22 mouse cellular contexts compared by ENCODE assay signal in the genomic region with DNA sequence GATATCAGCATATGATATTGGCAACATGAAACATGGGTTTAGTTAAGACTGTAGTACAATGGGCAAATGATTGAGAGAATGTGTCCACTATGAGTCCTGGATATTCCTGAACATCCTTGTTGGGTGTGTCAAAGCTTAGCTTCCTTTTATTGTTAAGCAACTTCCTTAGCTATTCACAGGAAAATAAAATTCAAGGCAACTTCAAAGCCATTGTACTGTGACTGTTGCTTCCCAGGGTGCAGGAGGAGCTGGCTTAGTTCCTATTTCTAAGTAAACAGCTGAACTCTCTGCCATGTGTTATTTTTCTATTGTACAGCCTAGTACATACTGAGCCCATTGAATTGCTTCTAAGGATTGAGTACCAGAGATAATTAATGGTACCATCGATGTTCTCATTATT.
DNase-seq lines count a peak whose midpoint lies in the region; ATAC-seq and TF ChIP-seq lines count a peak whose summit lies in the region.
"Had no signal": no experiment of that assay in that cellular context is flagged by ENCODE, and none has a peak within 500 bp of the region (broad histone marks: within the 10 kb centered on the region; RNA-seq: fewer than 3 reads in every experiment).

No protein-coding gene starts in this region.

- TF ChIP-seq POLR2A in heart, adult 2 months (IDR thresholded peaks at IDR 0.05; ENCODE audit: insufficient read depth, low read depth, low read length): peak; percentile 37; the same call in 1 of the 2 replicates

- no peaks in the 10 kb centered on the region for H3K79me2 ChIP-seq in heart, adult 2 months (replicated peaks; ENCODE audit: control insufficient read depth, insufficient read depth, low read length)

- H3K27ac ChIP-seq in heart, adult 2 months: peak overlapping the region; percentile 82
- no peak overlapping the region for H3K27ac ChIP-seq in heart, embryonic 11.5 days (ENCODE audit: low read depth, low read length)
- no peak overlapping the region for H3K27ac ChIP-seq in lung, postnatal 0 days (ENCODE audit: low read length)
- H3K27ac ChIP-seq: embryonic facial prominence, embryonic 12.5 days; left cerebral cortex, adult 2 months; neural tube, embryonic 13.5 days had no signal

- no peaks in the 10 kb centered on the region; the same call in 1 of the 2 replicates for H3K36me3 ChIP-seq in heart, adult 2 months (ENCODE audit: control insufficient read depth, insufficient read depth, low read length)
- H3K36me3 ChIP-seq in heart, embryonic 11.5 days (ENCODE audit: control insufficient read depth, insufficient read depth, low read length): no peaks in the 10 kb centered on the region
- no peaks in the 10 kb centered on the region for H3K36me3 ChIP-seq in lung, postnatal 0 days (ENCODE audit: insufficient read depth, low read length)
- H3K36me3 ChIP-seq: embryonic facial prominence, embryonic 12.5 days; neural tube, embryonic 13.5 days had no signal

- TF ChIP-seq EP300 in heart, adult 2 months (IDR thresholded peaks at IDR 0.05; ENCODE audit: insufficient read depth, low read depth, low read length): no peak
- peak; percentile 96 for TF ChIP-seq EP300 in lung, postnatal 0 days (IDR thresholded peaks at IDR 0.05)

- H3K4me2 ChIP-seq in heart, embryonic 11.5 days: no peak overlapping the region
- H3K4me2 ChIP-seq in lung, postnatal 0 days (replicated peaks; ENCODE audit: low read depth, low read length): no peak overlapping the region
- H3K4me2 ChIP-seq: embryonic facial prominence, embryonic 12.5 days; neural tube, embryonic 13.5 days had no signal

- H3K27me3 ChIP-seq in heart, adult 2 months (ENCODE audit: control insufficient read depth, insufficient read depth, low read length): no peaks in the 10 kb centered on the region
- H3K27me3 ChIP-seq in heart, embryonic 11.5 days (ENCODE audit: control insufficient read depth, insufficient read depth, low read length): no peaks in the 10 kb centered on the region
- no peaks in the 10 kb centered on the region for H3K27me3 ChIP-seq in lung, postnatal 0 days (replicated peaks; ENCODE audit: insufficient read depth, low read length)
- H3K27me3 ChIP-seq: embryonic facial prominence, embryonic 12.5 days; neural tube, embryonic 13.5 days had no signal

- no peak for TF ChIP-seq CTCF in heart, adult 2 months (IDR thresholded peaks at IDR 0.05)
- TF ChIP-seq CTCF in lung, postnatal 0 days (IDR thresholded peaks at IDR 0.05): no peak

- H3K9me3 ChIP-seq in heart, embryonic 11.5 days (replicated peaks; ENCODE audit: control insufficient read depth, low read length): no peaks in the 10 kb centered on the region
- no peaks in the 10 kb centered on the region for H3K9me3 ChIP-seq in lung, postnatal 0 days (ENCODE audit: low read length)
- H3K9me3 ChIP-seq: embryonic facial prominence, embryonic 12.5 days; neural tube, embryonic 13.5 days had no signal

- no peak overlapping the region for H3K4me3 ChIP-seq in heart, adult 2 months
- no peak overlapping the region for H3K4me3 ChIP-seq in heart, embryonic 11.5 days (ENCODE audit: low read depth, low read length)
- H3K4me3 ChIP-seq in lung, postnatal 0 days (ENCODE audit: low read depth, low read length): no peak overlapping the region
- H3K4me3 ChIP-seq: embryonic facial prominence, embryonic 12.5 days; left cerebral cortex, adult 2 months; neural tube, embryonic 13.5 days had no signal

- no peak overlapping the region for H3K9ac ChIP-seq in heart, adult 2 months (ENCODE audit: low read depth, low read length)
- H3K9ac ChIP-seq in heart, embryonic 11.5 days (ENCODE audit: low read depth, low read length): no peak overlapping the region
- no peak overlapping the region for H3K9ac ChIP-seq in lung, postnatal 0 days (replicated peaks; ENCODE audit: low read depth)
- H3K9ac ChIP-seq: embryonic facial prominence, embryonic 12.5 days; neural tube, embryonic 13.5 days had no signal

- intact Hi-C loops in heart, adult 2 months (cut with DNase I): loop anchor here (5.0 kb wide), 2 partner anchors 41 to 49 kb away; no protein-coding TSS in a partner anchor

- peak in 1 of 2 experiments; percentile 18 for DNase-seq in heart, adult 2 months
- DNase-seq in kidney, adult 9 months: peak; percentile 46
- DNase-seq in kidney, adult 18-20 months: no peak
- DNase-seq in brain, adult 2 months (ENCODE audit: low read depth, low spot score): peak; percentile 24
- DNase-seq in lung, postnatal 0 days (ENCODE audit: low spot score): peak; percentile 92
- no peak for DNase-seq in cerebellum, postnatal 4 days (ENCODE audit: low spot score in 2 of 2)
- DNase-seq: B cell, adult 2 months; cerebellum, adult 8-10 months; gastrocnemius, postnatal 36 days; left cerebral cortex, postnatal 4 days; liver; midbrain, embryonic 14.5 days; right cerebral cortex, adult 18-20 months; thymus, postnatal 25 days had no signal

- H3K4me1 ChIP-seq in heart, adult 2 months (ENCODE audit: control insufficient read depth, insufficient read depth, low read length): peaks cover 5% of the 10 kb centered on the region
- H3K4me1 ChIP-seq in heart, embryonic 11.5 days (ENCODE audit: control insufficient read depth, insufficient read depth, low read length): no peaks in the 10 kb centered on the region
- no peaks in the 10 kb centered on the region for H3K4me1 ChIP-seq in lung, postnatal 0 days (ENCODE audit: insufficient read depth, low read depth, low read length)
- H3K4me1 ChIP-seq: embryonic facial prominence, embryonic 12.5 days; neural tube, embryonic 13.5 days had no signal

- no peak for ATAC-seq in heart, embryonic 11.5 days (replicated peaks; ENCODE audit: insufficient number of reproducible peaks, low FRiP score, low TSS enrichment)
- peak; percentile 94 for ATAC-seq in lung, postnatal 0 days
- ATAC-seq in activated CD4-positive, CD25-positive, alpha-beta regulatory T cell, adult 4 months: no peak
- ATAC-seq: forebrain, embryonic 14.5 days; hindbrain, embryonic 16.5 days; intestine, embryonic 16.5 days had no signal

- WGBS in heart, adult 2 months: 43% methylated on average over 1 of the region's 1 CpGs
- WGBS in heart, embryonic 11.5 days (ENCODE audit: insufficient replicate concordance): 63% methylated on average over 1 of the region's 1 CpGs
- WGBS in lung, postnatal 0 days: 63% methylated on average over 1 of the region's 1 CpGs

Comparison
In these comparisons a context has a peak if more than half of its experiments do, and no peak if none do; other contexts are left out.
1. DNase-seq: peak in kidney, adult 9 months (single experiment), brain, adult 2 months (single experiment) and lung, postnatal 0 days (single experiment); none in kidney, adult 18-20 months (single experiment) and cerebellum, postnatal 4 days (0 of 2).